Mouse (Mus musculus): ENCODE data around the gene Pced1b. TPM values are rescaled to one million over a fixed set of nuclear protein-coding genes. Genes with fewer than 3 reads are reported as not detected.
"Not testable (repeated sequence)": the region's sequence is repeated elsewhere in the genome, so short reads cannot be mapped to it uniquely, and the experiment has no call there.

Pced1b gene
- polyA plus RNA-seq, 1 experiment from 2014 or later: 8.5 TPM

- not testable (repeated sequence) for H3K36me3 ChIP-seq (ENCODE audit: control insufficient read depth, insufficient read depth, low read length); H3K27ac ChIP-seq (ENCODE audit: low read depth, low read length); H3K4me3 ChIP-seq (ENCODE audit: low read depth, low read length); H3K27me3 ChIP-seq (replicated peaks; ENCODE audit: control insufficient read depth, insufficient read depth, low read length); DNase-seq (ENCODE audit: low spot score); H3K9ac ChIP-seq (ENCODE audit: low read depth, low read length); H3K9me3 ChIP-seq (ENCODE audit: control insufficient read depth, low read length); ATAC-seq (replicated peaks; ENCODE audit: low FRiP score); H3K4me2 ChIP-seq
- H3K4me1 ChIP-seq (replicated peaks; ENCODE audit: control insufficient read depth, insufficient read depth, low read length): peaks cover 34% of the 10 kb centered on the region
- 55% methylated on average over 3 of the region's 3 CpGs for WGBS
These were observed 125.1 kb downstream of the Pced1b start for GRCm38 (mm10) chr15:97372043-97372442.

DNA sequence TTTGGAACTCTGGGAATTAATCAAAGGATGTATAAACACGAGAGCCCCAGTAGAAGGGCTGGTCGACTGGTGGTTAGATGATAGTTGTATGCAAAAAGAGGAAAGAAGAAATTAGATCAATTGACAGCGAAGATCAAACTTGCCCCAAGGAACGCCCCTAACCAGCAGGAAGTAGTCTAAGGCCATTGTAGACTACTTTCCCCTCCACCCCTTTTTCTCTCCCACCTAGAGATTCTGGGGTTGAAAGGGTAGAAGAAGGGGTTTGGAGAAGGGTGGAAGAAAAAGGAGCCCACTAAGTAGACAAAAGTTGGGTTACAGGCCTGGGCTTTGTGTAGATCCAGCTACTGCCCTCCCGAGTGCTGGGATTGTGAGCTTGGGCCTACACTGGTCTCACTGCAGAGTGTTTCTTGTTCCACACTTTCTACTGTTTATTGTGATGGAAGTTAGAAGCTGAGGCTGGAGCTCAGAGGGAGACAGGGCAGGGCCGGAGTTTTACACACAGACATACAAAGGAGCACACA is 125.8 kb downstream of the Pced1b start:
- Histone ChIP-seq H3K9ac (ENCODE audit: low read depth, low read length) (no peak overlapping the region), H3K4me1 (replicated peaks; ENCODE audit: control insufficient read depth, insufficient read depth, low read length) (peaks cover 34% of the 10 kb centered on the region), H3K27me3 (replicated peaks; ENCODE audit: control insufficient read depth, insufficient read depth, low read length) (no peaks in the 10 kb centered on the region), H3K4me3 (ENCODE audit: low read depth, low read length) (no peak overlapping the region), H3K36me3 (ENCODE audit: control insufficient read depth, insufficient read depth, low read length) (no peaks in the 10 kb centered on the region), H3K27ac (ENCODE audit: low read depth, low read length) (no peak overlapping the region), H3K9me3 (ENCODE audit: control insufficient read depth, low read length) (no peaks in the 10 kb centered on the region), H3K4me2 (no peak overlapping the region)
- ATAC-seq (replicated peaks; ENCODE audit: low FRiP score): no peak
- WGBS: 53% methylated on average over 6 of the region's 6 CpGs
- no peak for DNase-seq (ENCODE audit: low spot score)

- H3K27ac ChIP-seq (ENCODE audit: low read depth, low read length): no peak overlapping the region
- WGBS: 6% methylated on average over 22 of the region's 25 CpGs
- peak; percentile 35; the same call in 1 of the 2 replicates for ATAC-seq (replicated peaks; ENCODE audit: low FRiP score)
These were observed 126.5 kb downstream of the Pced1b start for GRCm38 (mm10) chr15:97373203-97374084.

DNA sequence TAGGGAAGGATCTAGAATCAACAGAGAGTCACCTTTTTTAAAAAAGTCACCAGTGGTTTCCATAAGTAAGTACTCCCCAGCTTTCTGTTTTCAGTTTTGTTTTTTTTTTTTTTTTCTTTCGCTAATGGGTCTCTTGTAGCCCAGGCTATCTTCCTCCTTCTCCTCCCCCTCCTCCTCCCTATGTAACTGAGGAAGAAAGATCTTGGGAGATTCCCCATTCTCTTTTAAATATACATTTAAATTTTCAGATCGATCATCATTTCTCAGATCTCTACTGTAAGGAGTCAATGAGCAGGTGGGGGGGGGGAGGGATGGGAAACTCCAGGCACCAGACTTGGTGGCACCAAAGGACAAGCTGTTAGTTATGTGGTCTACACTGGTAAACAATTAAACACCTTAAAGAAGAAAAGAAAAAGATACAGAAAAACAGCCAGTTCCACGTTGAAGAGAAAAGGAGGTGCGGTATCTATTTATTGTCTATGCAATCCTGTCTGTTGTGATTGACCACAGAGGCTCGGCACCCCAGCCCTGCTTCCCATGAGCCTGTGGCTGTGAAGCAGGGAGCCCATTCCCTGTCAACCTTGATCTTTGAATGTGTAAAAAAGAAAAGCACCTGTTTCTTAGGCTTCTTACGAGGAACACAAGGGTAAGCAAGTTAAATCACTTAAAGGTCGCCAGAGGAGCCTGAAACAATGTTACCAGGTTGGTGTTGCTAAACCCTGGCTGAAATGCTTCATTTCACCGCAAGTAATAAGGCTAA is 127.4 kb downstream of the Pced1b start:
- DNase-seq (ENCODE audit: low spot score) (no peak), ATAC-seq (replicated peaks; ENCODE audit: low FRiP score) (no peak)
- peaks cover 37% of the 10 kb centered on the region for H3K4me1 ChIP-seq (replicated peaks; ENCODE audit: control insufficient read depth, insufficient read depth, low read length)
- H3K4me3 ChIP-seq (ENCODE audit: low read depth, low read length): no peak overlapping the region; the same call in 1 of the 2 replicates
- no peaks in the 10 kb centered on the region for H3K36me3 ChIP-seq (ENCODE audit: control insufficient read depth, insufficient read depth, low read length)
- H3K27me3 ChIP-seq (replicated peaks; ENCODE audit: control insufficient read depth, insufficient read depth, low read length): no peaks in the 10 kb centered on the region
- H3K9me3 ChIP-seq (ENCODE audit: control insufficient read depth, low read length): no peaks in the 10 kb centered on the region
- H3K9ac ChIP-seq (ENCODE audit: low read depth, low read length): 0 out of 2 replicates have a peak overlapping the region, but pooled peaks have one; percentile 16
- no peak overlapping the region for H3K27ac ChIP-seq (ENCODE audit: low read depth, low read length)
- peak overlapping the region; percentile 74 for H3K4me2 ChIP-seq
- WGBS: 54% methylated on average over 8 of the region's 8 CpGs

More at GRCm38 (mm10) chr15:97373203-97374084, 126.5 kb downstream of the Pced1b start:
- no peaks in the 10 kb centered on the region for H3K36me3 ChIP-seq (ENCODE audit: control insufficient read depth, insufficient read depth, low read length)
- no peak for DNase-seq (ENCODE audit: low spot score)
- no peaks in the 10 kb centered on the region for H3K27me3 ChIP-seq (replicated peaks; ENCODE audit: control insufficient read depth, insufficient read depth, low read length)
- H3K4me1 ChIP-seq (replicated peaks; ENCODE audit: control insufficient read depth, insufficient read depth, low read length): peaks cover 34% of the 10 kb centered on the region
- no peaks in the 10 kb centered on the region for H3K9me3 ChIP-seq (ENCODE audit: control insufficient read depth, low read length)
- H3K4me2 ChIP-seq: peak overlapping the region; percentile 74
- H3K9ac ChIP-seq (ENCODE audit: low read depth, low read length): peak overlapping the region; percentile 55
- H3K4me3 ChIP-seq (ENCODE audit: low read depth, low read length): peak overlapping the region; percentile 32

GRCm38 (mm10) chr15:97374845-97375720 is 128.2 kb downstream of the Pced1b start:
- H3K9ac ChIP-seq (ENCODE audit: low read depth, low read length): no peak overlapping the region
- H3K4me2 ChIP-seq: no peak overlapping the region
- no peak overlapping the region for H3K4me3 ChIP-seq (ENCODE audit: low read depth, low read length)
- peaks cover 39% of the 10 kb centered on the region for H3K4me1 ChIP-seq (replicated peaks; ENCODE audit: control insufficient read depth, insufficient read depth, low read length)
- H3K27me3 ChIP-seq (replicated peaks; ENCODE audit: control insufficient read depth, insufficient read depth, low read length): no peaks in the 10 kb centered on the region
- DNase-seq (ENCODE audit: low spot score) (no peak), ATAC-seq (replicated peaks; ENCODE audit: low FRiP score) (no peak)
- WGBS: 65% methylated on average over 15 of the region's 15 CpGs
- H3K9me3 ChIP-seq (ENCODE audit: control insufficient read depth, low read length): no peaks in the 10 kb centered on the region
- H3K27ac ChIP-seq (ENCODE audit: low read depth, low read length): peak overlapping the region; percentile 34; the same call in 1 of the 2 replicates
- H3K36me3 ChIP-seq (ENCODE audit: control insufficient read depth, insufficient read depth, low read length): no peaks in the 10 kb centered on the region

DNA sequence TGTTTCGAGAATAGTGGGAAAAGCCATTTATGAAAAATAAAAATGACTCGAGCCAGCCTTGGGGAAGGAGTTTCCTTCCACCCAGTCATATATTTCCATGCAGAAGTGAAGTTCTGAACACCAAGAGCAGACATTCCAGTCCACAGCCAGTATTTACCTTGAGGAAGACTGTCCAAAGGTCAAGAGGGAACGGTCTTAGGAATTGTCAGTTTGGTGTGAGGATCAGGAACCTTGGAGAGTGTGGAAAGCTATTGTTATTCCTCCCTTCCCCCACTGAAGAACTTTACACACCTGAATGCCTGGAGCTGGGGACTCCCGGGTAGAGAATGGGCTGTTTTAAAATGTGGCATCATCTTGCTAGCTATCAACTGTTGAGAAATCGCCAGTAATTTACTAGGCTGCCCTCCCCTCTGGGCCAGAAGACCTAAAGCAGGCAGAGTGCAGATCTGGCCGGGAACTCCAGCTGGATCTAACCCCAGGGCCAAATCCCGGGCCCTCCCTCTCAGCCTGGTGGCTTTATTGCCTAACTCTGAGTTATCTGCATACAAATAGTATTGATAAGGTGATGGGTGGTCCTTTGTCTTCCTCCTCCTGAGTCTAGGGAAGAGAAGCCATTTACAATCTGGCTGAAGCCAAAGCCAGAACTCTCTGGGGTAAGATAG is 129.3 kb downstream of the Pced1b start:
- ATAC-seq (replicated peaks; ENCODE audit: low FRiP score): no peak
- no peak overlapping the region for H3K27ac ChIP-seq (ENCODE audit: low read depth, low read length)

GRCm38 (mm10) chr15:97376792-97377222 is 129.9 kb downstream of the Pced1b start:
- H3K4me3 ChIP-seq (ENCODE audit: low read depth, low read length): peak overlapping the region; percentile 22
- ATAC-seq (replicated peaks; ENCODE audit: low FRiP score) (no peak), DNase-seq (ENCODE audit: low spot score) (no peak)
- peaks cover 44% of the 10 kb centered on the region for H3K4me1 ChIP-seq (replicated peaks; ENCODE audit: control insufficient read depth, insufficient read depth, low read length)
- peak overlapping the region; percentile 40 for H3K4me2 ChIP-seq
- H3K27ac ChIP-seq (ENCODE audit: low read depth, low read length): no peak overlapping the region
- no peaks in the 10 kb centered on the region for H3K9me3 ChIP-seq (ENCODE audit: control insufficient read depth, low read length)
- WGBS: 34% methylated on average over 19 of the region's 19 CpGs
- peak overlapping the region; percentile 10; the same call in 1 of the 2 replicates for H3K9ac ChIP-seq (ENCODE audit: low read depth, low read length)
- H3K27me3 ChIP-seq (replicated peaks; ENCODE audit: control insufficient read depth, insufficient read depth, low read length): no peaks in the 10 kb centered on the region
- H3K36me3 ChIP-seq (ENCODE audit: control insufficient read depth, insufficient read depth, low read length): no peaks in the 10 kb centered on the region

More for the DNA sequence above, 129.3 kb downstream of the Pced1b start:
- H3K9me3 ChIP-seq (ENCODE audit: control insufficient read depth, low read length): no peaks in the 10 kb centered on the region
- peak overlapping the region; percentile 22 for H3K4me3 ChIP-seq (ENCODE audit: low read depth, low read length)
- no peak overlapping the region; the same call in 1 of the 2 replicates for H3K9ac ChIP-seq (ENCODE audit: low read depth, low read length)
- 39% methylated on average over 7 of the region's 7 CpGs for WGBS
- no peak for DNase-seq (ENCODE audit: low spot score)
- peaks cover 44% of the 10 kb centered on the region for H3K4me1 ChIP-seq (replicated peaks; ENCODE audit: control insufficient read depth, insufficient read depth, low read length)
- no peaks in the 10 kb centered on the region for H3K27me3 ChIP-seq (replicated peaks; ENCODE audit: control insufficient read depth, insufficient read depth, low read length)
- peak overlapping the region; percentile 40 for H3K4me2 ChIP-seq
- H3K36me3 ChIP-seq (ENCODE audit: control insufficient read depth, insufficient read depth, low read length): no peaks in the 10 kb centered on the region
